ENCODE assay signal across 8 mouse cellular contexts in the genomic region with DNA sequence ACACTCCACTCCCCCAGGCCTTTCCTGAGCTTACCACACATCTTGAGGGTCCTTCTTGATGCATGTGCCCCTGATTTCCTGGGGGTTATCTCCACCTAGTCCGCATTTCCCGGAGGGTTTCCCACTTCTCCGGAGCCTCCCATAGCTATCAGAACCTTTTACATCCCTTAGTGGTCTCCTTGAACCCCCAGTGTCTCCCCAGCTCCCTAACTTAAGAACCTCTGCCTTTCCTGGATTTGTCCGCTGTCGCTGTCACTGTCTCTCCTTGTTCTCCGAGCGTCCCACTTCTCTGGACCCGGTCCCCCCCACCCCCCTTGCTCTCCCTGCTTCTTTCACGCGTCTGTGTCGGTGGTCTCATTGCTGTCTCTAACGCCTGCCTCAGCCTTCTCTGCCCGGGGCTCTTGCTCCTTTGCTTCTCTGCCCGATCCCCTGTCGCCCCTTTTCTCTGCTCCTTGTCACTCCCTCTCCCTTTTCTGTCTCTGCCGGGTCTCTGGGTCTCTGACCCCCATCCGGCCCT. TPM values are rescaled to one million over a fixed set of nuclear protein-coding genes. Genes with fewer than 3 reads are reported as not detected.
DNase-seq lines count a peak whose midpoint lies in the region; ATAC-seq and TF ChIP-seq lines count a peak whose summit lies in the region.

No protein-coding gene starts in this region.

- peak overlapping the region; percentile 77 to 98 for H3K4me3 ChIP-seq in heart, embryonic 14.5 days (ENCODE audit: control insufficient read depth in 1 of 2, insufficient read depth in 1 of 2, low read depth in 1 of 2, low read length in 2 of 2)
- H3K4me3 ChIP-seq in bone marrow, adult 2 months (replicated peaks; ENCODE audit: control insufficient read depth, low read depth, low read length), result peak overlapping the region; percentile 85
- H3K4me3 ChIP-seq in hindbrain, embryonic 14.5 days (replicated peaks; ENCODE audit: low read length), result peak overlapping the region; percentile 91
- H3K4me3 ChIP-seq in midbrain, embryonic 16.5 days (ENCODE audit: low read depth, low read length), result peak overlapping the region; percentile 98

- ATAC-seq in heart, embryonic 14.5 days (ENCODE audit: insufficient number of reproducible peaks, insufficient read depth, low FRiP score, low read depth), result no peak
- no peak for ATAC-seq in hindbrain, embryonic 14.5 days (ENCODE audit: low FRiP score)
- no peak for ATAC-seq in midbrain, embryonic 16.5 days

- H3K27me3 ChIP-seq in heart, embryonic 14.5 days (ENCODE audit: control insufficient read depth, insufficient read depth, low read length), result no peaks in the 10 kb centered on the region
- H3K27me3 ChIP-seq in hindbrain, embryonic 14.5 days (ENCODE audit: control insufficient read depth, insufficient read depth, low read length), result no peaks in the 10 kb centered on the region
- H3K27me3 ChIP-seq in midbrain, embryonic 16.5 days (ENCODE audit: control insufficient read depth, insufficient read depth, low read depth, low read length), result no peaks in the 10 kb centered on the region

- no peak for TF ChIP-seq POLR2A in bone marrow, adult 2 months (IDR thresholded peaks at IDR 0.05; ENCODE audit: borderline replicate concordance, control insufficient read depth, low read depth, low read length)

- WGBS in heart, embryonic 14.5 days, result 2% methylated on average over 17 of the region's 17 CpGs
- 0% methylated on average over 17 of the region's 17 CpGs for WGBS in bone marrow, adult 2 months
- WGBS in hindbrain, embryonic 14.5 days, result 0% methylated on average over 17 of the region's 17 CpGs
- WGBS in midbrain, embryonic 16.5 days, result 1% methylated on average over 17 of the region's 17 CpGs

- TF ChIP-seq CTCF in bone marrow, adult 2 months (IDR thresholded peaks at IDR 0.05; ENCODE audit: control insufficient read depth, insufficient read depth, low read length), result no peak

- H3K9ac ChIP-seq in heart, embryonic 14.5 days (ENCODE audit: low read length), result peak overlapping the region; percentile 96
- peak overlapping the region; percentile 97 for H3K9ac ChIP-seq in hindbrain, embryonic 14.5 days
- H3K9ac ChIP-seq in midbrain, embryonic 16.5 days (ENCODE audit: low read depth, low read length), result peak overlapping the region; percentile 100

- H3K9me3 ChIP-seq in heart, embryonic 14.5 days (ENCODE audit: control insufficient read depth, low read length), result no peaks in the 10 kb centered on the region
- no peaks in the 10 kb centered on the region for H3K9me3 ChIP-seq in hindbrain, embryonic 14.5 days (ENCODE audit: control insufficient read depth, low read length)
- H3K9me3 ChIP-seq in midbrain, embryonic 16.5 days (replicated peaks; ENCODE audit: control insufficient read depth, low read length, poor library complexity, severe bottlenecking), result no peaks in the 10 kb centered on the region

- peaks cover 51 to 73% of the 10 kb centered on the region in 2 experiments for H3K4me1 ChIP-seq in heart, embryonic 14.5 days (ENCODE audit: control insufficient read depth in 2 of 2, insufficient read depth in 2 of 2, low read length in 2 of 2)
- H3K4me1 ChIP-seq in bone marrow, adult 2 months (ENCODE audit: control insufficient read depth, insufficient read depth, low read length), result no peaks in the 10 kb centered on the region; the same call in none of the 2 replicates
- H3K4me1 ChIP-seq in hindbrain, embryonic 14.5 days (replicated peaks; ENCODE audit: control insufficient read depth, insufficient read depth, low read length), result peaks cover 62% of the 10 kb centered on the region
- H3K4me1 ChIP-seq in midbrain, embryonic 16.5 days (ENCODE audit: control insufficient read depth, insufficient read depth, low read length), result peaks cover 68% of the 10 kb centered on the region

- no peak for DNase-seq in heart, postnatal 10 days
- DNase-seq in hindbrain, embryonic 14.5 days (ENCODE audit: low spot score), result no peak
- DNase-seq in right cerebral cortex, postnatal 4 days, result no peak
- no peak for DNase-seq in left cerebral cortex, adult 8-10 months (ENCODE audit: low spot score in 2 of 2)
- DNase-seq in natural killer cell, adult 2 months (ENCODE audit: low spot score in 2 of 2), result no peak

- intact Hi-C loops in heart, postnatal 10 days (cut with DNase I), result loop anchor here (5.0 to 10.0 kb wide), 4 partner anchors 41 to 353 kb away; partner anchors contain the start of genes Ndrg3, Soga1 and Tgif2

- peak overlapping the region; percentile 82 to 92 for H3K27ac ChIP-seq in heart, embryonic 14.5 days (replicated peaks in 1 of 2; ENCODE audit: control insufficient read depth in 1 of 2, insufficient read depth in 1 of 2, low read depth in 2 of 2, low read length in 2 of 2)
- peak overlapping the region; percentile 67 for H3K27ac ChIP-seq in bone marrow, adult 2 months (ENCODE audit: control insufficient read depth, insufficient read depth, low read depth, low read length, poor library complexity)
- H3K27ac ChIP-seq in hindbrain, embryonic 14.5 days, result peak overlapping the region; percentile 95
- peak overlapping the region; percentile 97 for H3K27ac ChIP-seq in midbrain, embryonic 16.5 days (ENCODE audit: low read length)

- peak overlapping the region; percentile 80 for H3K4me2 ChIP-seq in heart, embryonic 14.5 days (ENCODE audit: low read length)
- H3K4me2 ChIP-seq in hindbrain, embryonic 14.5 days (replicated peaks), result peak overlapping the region; percentile 85
- H3K4me2 ChIP-seq in midbrain, embryonic 16.5 days (ENCODE audit: low read length), result peak overlapping the region; percentile 89

- H3K36me3 ChIP-seq in heart, embryonic 14.5 days (ENCODE audit: control insufficient read depth, insufficient read depth, low read length), result no peaks in the 10 kb centered on the region
- no peaks in the 10 kb centered on the region for H3K36me3 ChIP-seq in hindbrain, embryonic 14.5 days (replicated peaks; ENCODE audit: control insufficient read depth, insufficient read depth)
- H3K36me3 ChIP-seq in midbrain, embryonic 16.5 days (ENCODE audit: control insufficient read depth, insufficient read depth, low read length), result no peaks in the 10 kb centered on the region

RNA-seq across cellular contexts. Expression of gene Myl9, which starts 53.6 kb away (rescaled TPM):
- polyA plus RNA-seq in heart, embryonic 14.5 days (2014; fragmentation: Nextera tagmentation; extraction: Ambion mirVana), result 2,013 and 2,167 TPM in 2 replicates
- total RNA-seq in heart, postnatal 10 days (2021), result 100 to 1,000 TPM; 391 to 523 TPM
- 59.5 and 110 TPM in 2 replicates for polyA plus RNA-seq in bone marrow, adult 2 months (2011; ENCODE audit: insufficient read depth, insufficient read length, low replicate concordance, missing spikeins)
- 41.4 and 47.1 TPM in 2 replicates for polyA plus RNA-seq in hindbrain, embryonic 14.5 days (2014; fragmentation: Nextera tagmentation; extraction: Ambion mirVana)
- polyA plus RNA-seq in midbrain, embryonic 16.5 days (2015; fragmentation: Nextera tagmentation; extraction: Ambion mirVana), result 33.7 and 38.8 TPM in 2 replicates
- 10 to 100 TPM; 13.8 to 20.5 (median 16.5) TPM for total RNA-seq in left cerebral cortex, adult 8-10 months (2022)

Comparison
In these comparisons a context has a peak if more than half of its experiments do, and no peak if none do; other contexts are left out.
1. RNA of gene Myl9, which starts 53.6 kb away (polyA plus RNA-seq): 2,013 to 2,167 TPM in heart, embryonic 14.5 days; 59.5 to 110 TPM in bone marrow, adult 2 months, 41.4 to 47.1 TPM in hindbrain, embryonic 14.5 days and 33.7 to 38.8 TPM in midbrain, embryonic 16.5 days; every median in the first group is over 10 times any median in the second.
2. Peak in every context shown above with its lines, with median percentiles within 50 percentile points of each other: H3K27ac ChIP-seq, H3K4me2 ChIP-seq, H3K4me3 ChIP-seq and H3K9ac ChIP-seq.